Mouse (Mus musculus): ENCODE data around the gene Pla2g4c. TPM values are rescaled to one million over a fixed set of nuclear protein-coding genes. Genes with fewer than 3 reads are reported as not detected.

The Pla2g4c gene
- polyA plus RNA-seq, 1 experiment from 2014 or later: 1.1 TPM

DNA sequence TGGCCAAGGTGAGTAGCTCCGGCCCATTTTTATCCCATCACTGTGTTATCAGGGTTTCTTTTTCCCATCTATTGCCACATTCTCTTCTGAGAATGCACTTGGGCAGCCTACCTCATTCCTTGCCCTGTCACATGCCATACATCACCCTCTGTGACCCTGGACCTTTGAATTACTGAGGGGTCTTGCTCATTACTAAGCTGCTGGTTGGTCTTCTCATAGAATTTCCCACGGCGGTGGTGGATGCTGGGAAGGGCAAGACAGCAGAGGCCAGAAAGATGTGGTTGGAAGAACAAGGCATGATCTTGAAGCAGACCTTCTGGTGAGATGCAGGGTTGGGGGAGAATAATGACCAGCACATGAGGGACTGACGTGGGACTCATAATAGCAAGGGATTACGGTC lies 25.6 kb upstream of the Pla2g4c start:
- no peak for ATAC-seq (ENCODE audit: insufficient read depth, low FRiP score, low read depth)
- H3K4me1 ChIP-seq: no peaks in the 10 kb centered on the region
- H3K9me3 ChIP-seq: no peaks in the 10 kb centered on the region
- H3K4me2 ChIP-seq: no peak overlapping the region
- no peak overlapping the region for H3K27ac ChIP-seq
- no peak overlapping the region for H3K9ac ChIP-seq
- 89% methylated on average over 5 of the region's 5 CpGs for WGBS
- H3K36me3 ChIP-seq: peaks cover 50% of the 10 kb centered on the region
- H3K4me3 ChIP-seq (replicated peaks): no peak overlapping the region
- H3K27me3 ChIP-seq (replicated peaks): no peaks in the 10 kb centered on the region

DNA sequence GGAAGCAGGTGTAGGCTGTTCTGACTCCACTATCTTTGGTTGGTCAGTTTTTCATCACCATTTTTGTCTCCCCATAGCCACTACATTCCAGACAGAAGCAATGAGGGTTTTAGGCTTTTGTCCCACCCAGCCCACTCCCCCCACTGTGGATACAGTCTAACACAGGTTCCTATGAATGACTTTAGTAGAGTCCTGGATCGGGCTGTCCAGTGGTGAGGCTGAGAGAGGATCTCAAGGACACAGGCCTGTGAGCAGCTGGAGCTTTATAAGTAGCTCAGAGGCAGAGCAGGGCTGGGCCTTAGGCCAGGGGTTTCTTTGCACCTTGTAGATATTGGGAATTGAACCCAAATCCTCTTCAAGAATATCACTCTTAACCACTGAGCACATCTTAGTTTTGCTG lies 22.8 kb upstream of the Pla2g4c start:
- Histone ChIP-seq H3K27me3 (replicated peaks) (no peaks in the 10 kb centered on the region), H3K4me2 (no peak overlapping the region), H3K4me1 (no peaks in the 10 kb centered on the region), H3K9me3 (no peaks in the 10 kb centered on the region), H3K9ac (no peak overlapping the region), H3K4me3 (replicated peaks) (no peak overlapping the region), H3K36me3 (peaks cover 47% of the 10 kb centered on the region), H3K27ac (no peak overlapping the region)
- 91% methylated on average over 1 of the region's 1 CpGs for WGBS
- ATAC-seq (ENCODE audit: insufficient read depth, low FRiP score, low read depth): no peak

DNA sequence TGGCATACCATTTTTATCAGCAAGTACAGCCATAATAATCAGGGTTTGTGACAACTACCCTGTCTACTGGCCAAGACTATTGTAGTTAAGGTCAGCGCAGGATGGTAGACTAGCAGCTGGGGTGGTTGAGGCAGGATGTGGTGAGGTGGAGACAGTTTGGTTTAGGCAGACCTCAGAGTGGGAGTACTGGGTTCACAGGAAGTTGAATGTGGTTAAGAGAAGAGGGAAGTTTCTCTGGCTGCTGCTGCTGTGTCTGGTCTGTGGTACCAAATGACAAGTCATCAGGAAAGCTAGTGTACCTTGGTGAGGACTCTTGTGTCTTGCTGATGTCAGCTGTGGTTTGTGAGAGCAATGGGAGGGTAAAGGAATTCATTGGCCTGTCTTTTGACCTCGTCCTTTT lies 21.7 kb upstream of the Pla2g4c start:
- ATAC-seq (ENCODE audit: insufficient read depth, low FRiP score, low read depth): no peak
- H3K36me3 ChIP-seq: peaks cover 40% of the 10 kb centered on the region; the same call in 1 of the 2 replicates
- no peak overlapping the region for H3K27ac ChIP-seq
- 78% methylated on average over 2 of the region's 2 CpGs for WGBS
- H3K27me3 ChIP-seq (replicated peaks): no peaks in the 10 kb centered on the region
- no peaks in the 10 kb centered on the region for H3K4me1 ChIP-seq
- no peak overlapping the region for H3K9ac ChIP-seq
- no peak overlapping the region for H3K4me3 ChIP-seq (replicated peaks)
- no peaks in the 10 kb centered on the region for H3K9me3 ChIP-seq
- no peak overlapping the region for H3K4me2 ChIP-seq

DNA sequence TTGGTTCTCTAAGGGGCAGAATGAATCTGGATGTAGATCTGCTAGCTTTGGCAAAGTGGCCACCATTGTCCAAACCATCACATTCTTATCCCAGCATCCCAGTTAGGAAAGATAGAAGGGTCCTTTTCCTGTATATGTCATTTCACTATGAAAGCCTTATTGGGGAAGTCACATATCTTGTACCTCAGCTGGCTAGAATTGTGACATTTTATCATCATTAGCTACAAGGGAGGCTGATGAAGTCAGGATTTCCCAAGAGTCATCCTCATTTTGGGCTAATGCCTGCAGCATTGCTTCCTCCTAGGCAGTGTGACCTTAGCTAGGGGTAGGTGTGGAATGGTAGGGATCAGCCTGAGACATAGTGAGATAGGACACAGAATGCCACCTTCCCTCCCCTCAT lies 21.1 kb upstream of the Pla2g4c start:
- peaks cover 40% of the 10 kb centered on the region; the same call in 1 of the 2 replicates for H3K36me3 ChIP-seq

DNA sequence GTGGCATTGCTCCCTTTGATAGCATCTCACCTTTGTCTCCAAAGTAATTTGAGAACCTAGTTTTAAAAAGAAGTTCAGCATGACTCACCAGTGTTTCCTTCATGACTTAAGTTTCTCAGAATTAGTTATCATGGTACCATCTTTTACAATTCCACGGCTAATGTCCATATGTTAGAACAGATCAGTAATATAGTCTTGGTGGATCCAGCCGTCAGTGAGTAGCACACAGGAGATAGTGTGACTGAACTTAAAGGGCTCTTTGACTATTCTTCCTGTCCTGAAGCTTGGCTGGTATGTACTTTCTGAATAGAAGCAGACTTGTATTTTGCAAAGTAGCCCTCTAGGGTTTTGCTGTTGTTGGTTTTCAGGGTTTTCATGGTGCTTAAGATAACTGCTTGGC lies 15.0 kb upstream of the Pla2g4c start:
- no peak overlapping the region for H3K4me3 ChIP-seq (replicated peaks)
- H3K9me3 ChIP-seq: no peaks in the 10 kb centered on the region
- no peak overlapping the region for H3K9ac ChIP-seq
- no peak overlapping the region for H3K4me2 ChIP-seq
- ATAC-seq (ENCODE audit: insufficient read depth, low FRiP score, low read depth): no peak
- no peaks in the 10 kb centered on the region for H3K4me1 ChIP-seq
- H3K27ac ChIP-seq: no peak overlapping the region
- peaks cover 20% of the 10 kb centered on the region; the same call in 1 of the 2 replicates for H3K36me3 ChIP-seq
- 86% methylated on average over 2 of the region's 2 CpGs for WGBS
- no peaks in the 10 kb centered on the region for H3K27me3 ChIP-seq (replicated peaks)

More for the DNA sequence above, 21.1 kb upstream of the Pla2g4c start:
- Histone ChIP-seq H3K4me3 (replicated peaks) (no peak overlapping the region), H3K4me2 (no peak overlapping the region), H3K9ac (no peak overlapping the region), H3K4me1 (no peaks in the 10 kb centered on the region), H3K27ac (no peak overlapping the region), H3K27me3 (replicated peaks) (no peaks in the 10 kb centered on the region), H3K9me3 (no peaks in the 10 kb centered on the region)
- ATAC-seq (ENCODE audit: insufficient read depth, low FRiP score, low read depth): no peak

DNA sequence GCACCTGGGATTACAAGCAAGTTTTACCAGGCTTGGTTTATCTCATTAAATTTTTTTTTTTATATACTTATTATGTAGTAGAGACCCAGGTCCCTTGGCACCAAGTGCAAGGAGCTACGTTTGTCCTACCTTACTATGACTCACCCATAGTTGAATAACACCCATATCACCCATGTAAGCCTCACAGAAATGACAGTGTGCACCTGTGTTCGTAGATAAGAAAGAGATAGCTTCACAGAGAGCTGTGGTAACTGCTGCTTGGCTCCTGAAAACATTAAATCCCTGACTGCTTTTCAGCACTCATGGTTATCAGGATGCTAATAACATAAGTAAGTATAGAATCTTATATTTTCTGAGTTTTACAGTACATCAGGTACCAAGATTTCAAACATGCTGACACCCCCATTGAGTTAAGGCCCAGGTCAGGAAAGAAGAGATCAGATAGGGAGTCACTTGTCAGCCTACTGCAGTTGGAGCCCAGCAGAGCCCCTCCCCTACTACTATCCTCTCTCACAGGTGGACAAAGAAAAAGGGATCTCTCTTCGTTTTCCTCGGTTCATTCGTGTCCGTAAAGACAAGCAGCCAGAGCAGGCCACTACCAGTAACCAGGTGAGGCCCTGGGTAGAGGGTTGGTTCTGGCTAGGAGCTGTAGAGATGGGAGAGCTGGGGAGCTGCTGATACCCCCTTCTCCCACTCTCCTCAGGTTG lies 13.8 kb upstream of the Pla2g4c start:
- no peak overlapping the region for H3K27ac ChIP-seq
- no peaks in the 10 kb centered on the region for H3K27me3 ChIP-seq (replicated peaks)
- no peaks in the 10 kb centered on the region for H3K9me3 ChIP-seq
- no peak for ATAC-seq (ENCODE audit: insufficient read depth, low FRiP score, low read depth)
- no peak overlapping the region for H3K4me2 ChIP-seq
- 86% methylated on average over 6 of the region's 6 CpGs for WGBS
- H3K36me3 ChIP-seq: peaks cover 15% of the 10 kb centered on the region; the same call in 1 of the 2 replicates
- H3K9ac ChIP-seq: no peak overlapping the region
- no peaks in the 10 kb centered on the region for H3K4me1 ChIP-seq
- H3K4me3 ChIP-seq (replicated peaks): no peak overlapping the region

DNA sequence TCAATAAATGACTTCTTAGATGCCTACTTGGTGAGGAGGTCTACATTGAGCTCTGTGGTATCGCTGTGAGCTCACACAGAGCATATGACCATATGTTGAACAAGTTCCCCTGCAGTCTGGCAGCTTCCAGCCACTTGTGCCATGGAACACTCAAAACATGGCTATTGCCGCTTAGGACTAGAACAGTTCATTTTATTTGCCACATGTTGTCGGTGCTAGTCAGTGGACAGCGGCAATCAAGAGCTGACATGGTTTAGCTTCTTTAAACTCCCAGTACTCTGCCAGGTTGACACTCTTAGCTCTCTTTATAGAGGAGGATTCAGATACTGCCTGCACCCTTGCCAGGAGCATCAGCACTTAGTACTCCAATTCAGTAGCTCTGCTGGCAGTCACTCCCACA lies 13.1 kb upstream of the Pla2g4c start:
- ATAC-seq (ENCODE audit: insufficient read depth, low FRiP score, low read depth): no peak

DNA sequence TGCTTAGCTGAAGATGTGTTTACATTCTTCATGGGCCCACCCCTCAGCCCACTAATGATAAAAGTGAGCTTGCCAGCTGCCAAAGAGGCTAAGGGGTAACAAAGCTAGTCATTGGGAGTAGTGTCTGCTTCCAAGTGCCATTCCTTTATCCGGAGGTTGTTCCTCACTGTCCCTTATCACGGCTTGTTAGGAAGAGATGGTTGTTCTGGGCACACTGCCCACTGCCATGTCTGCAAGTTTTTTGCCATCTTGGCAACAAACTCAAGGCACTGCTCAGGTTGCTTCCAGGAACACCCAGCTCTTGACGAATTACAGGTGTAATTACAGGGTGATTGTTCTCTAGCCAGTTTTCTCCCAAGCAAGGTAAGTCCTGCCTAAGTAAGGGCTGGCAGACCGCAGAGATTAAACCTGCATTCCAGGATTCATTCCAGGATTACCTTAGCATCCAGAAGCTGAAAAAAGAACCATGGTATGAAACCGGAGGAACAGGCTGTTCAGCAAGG lies 10.3 kb upstream of the Pla2g4c start:
- H3K9me3 ChIP-seq: no peaks in the 10 kb centered on the region
- no peak overlapping the region for H3K9ac ChIP-seq
- H3K36me3 ChIP-seq: 0 out of 2 replicates have a peak, but pooled peaks cover 4% of the 10 kb centered on the region
- H3K4me1 ChIP-seq: no peaks in the 10 kb centered on the region
- WGBS: 63% methylated on average over 5 of the region's 5 CpGs
- peak; percentile 50; the same call in 1 of the 2 replicates for ATAC-seq (ENCODE audit: insufficient read depth, low FRiP score, low read depth)
- no peak overlapping the region for H3K4me3 ChIP-seq (replicated peaks)
- no peak overlapping the region for H3K4me2 ChIP-seq
- no peaks in the 10 kb centered on the region for H3K27me3 ChIP-seq (replicated peaks)
- H3K27ac ChIP-seq: no peak overlapping the region

More for the DNA sequence above, 13.1 kb upstream of the Pla2g4c start:
- H3K4me2 ChIP-seq: no peak overlapping the region
- peaks cover 8% of the 10 kb centered on the region; the same call in 1 of the 2 replicates for H3K36me3 ChIP-seq
- H3K27me3 ChIP-seq (replicated peaks): no peaks in the 10 kb centered on the region
- no peak overlapping the region for H3K4me3 ChIP-seq (replicated peaks)
- no peak overlapping the region for H3K27ac ChIP-seq
- WGBS: 95% methylated on average over 4 of the region's 4 CpGs
- H3K9ac ChIP-seq: no peak overlapping the region
- H3K9me3 ChIP-seq: no peaks in the 10 kb centered on the region
- H3K4me1 ChIP-seq: no peaks in the 10 kb centered on the region

DNA sequence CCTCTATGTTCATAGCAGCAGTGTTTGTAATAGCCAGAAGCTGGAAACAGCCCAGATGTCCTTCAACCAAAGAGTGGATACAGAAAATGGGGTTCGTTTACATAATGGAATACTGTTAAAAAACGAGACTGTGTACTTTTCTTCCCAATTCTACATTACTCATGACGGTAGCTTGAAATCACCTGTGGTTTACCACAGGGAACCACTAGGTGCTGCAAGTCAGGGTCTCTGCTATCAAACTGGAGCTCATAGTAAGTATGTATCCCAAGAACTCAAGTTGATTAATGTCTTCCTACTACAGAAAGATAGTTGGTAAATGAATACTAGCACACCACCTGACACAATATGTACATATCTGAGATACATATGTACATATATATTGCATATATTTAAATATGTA lies 3.0 kb upstream of the Pla2g4c start:
- Histone ChIP-seq H3K4me1 (no peaks in the 10 kb centered on the region), H3K9me3 (no peaks in the 10 kb centered on the region), H3K27ac (no peak overlapping the region), H3K36me3 (no peaks in the 10 kb centered on the region), H3K27me3 (replicated peaks) (no peaks in the 10 kb centered on the region), H3K4me2 (no peak overlapping the region), H3K9ac (no peak overlapping the region), H3K4me3 (replicated peaks) (no peak overlapping the region)
- 80% methylated on average over 3 of the region's 3 CpGs for WGBS
- no peak for ATAC-seq (ENCODE audit: insufficient read depth, low FRiP score, low read depth)

DNA sequence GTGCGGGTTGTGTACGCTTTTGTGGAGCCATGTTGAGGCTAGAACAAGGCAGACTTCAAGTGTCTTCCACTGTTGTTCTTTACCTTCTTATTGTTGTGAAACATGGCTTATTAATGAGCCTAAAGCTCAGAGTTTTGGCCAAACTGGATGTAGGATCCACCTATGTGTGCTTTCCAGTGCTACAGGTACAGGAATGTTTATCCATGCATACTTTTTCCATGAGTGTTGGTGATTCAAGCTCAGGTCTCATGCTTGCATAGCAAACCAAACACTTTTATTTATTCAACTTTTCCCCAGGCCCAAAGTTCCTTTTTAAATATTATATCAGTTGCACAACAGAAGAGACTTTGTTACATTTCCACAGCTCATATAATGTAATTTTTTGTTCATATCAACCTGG lies 6.1 kb downstream of the Pla2g4c start:
- Histone ChIP-seq H3K27ac (no peak overlapping the region), H3K4me3 (replicated peaks) (no peak overlapping the region), H3K36me3 (no peaks in the 10 kb centered on the region), H3K4me2 (no peak overlapping the region), H3K9ac (no peak overlapping the region), H3K4me1 (no peaks in the 10 kb centered on the region), H3K9me3 (no peaks in the 10 kb centered on the region), H3K27me3 (replicated peaks) (no peaks in the 10 kb centered on the region)
- WGBS: 94% methylated on average over 2 of the region's 2 CpGs
- no peak for ATAC-seq (ENCODE audit: insufficient read depth, low FRiP score, low read depth)

DNA sequence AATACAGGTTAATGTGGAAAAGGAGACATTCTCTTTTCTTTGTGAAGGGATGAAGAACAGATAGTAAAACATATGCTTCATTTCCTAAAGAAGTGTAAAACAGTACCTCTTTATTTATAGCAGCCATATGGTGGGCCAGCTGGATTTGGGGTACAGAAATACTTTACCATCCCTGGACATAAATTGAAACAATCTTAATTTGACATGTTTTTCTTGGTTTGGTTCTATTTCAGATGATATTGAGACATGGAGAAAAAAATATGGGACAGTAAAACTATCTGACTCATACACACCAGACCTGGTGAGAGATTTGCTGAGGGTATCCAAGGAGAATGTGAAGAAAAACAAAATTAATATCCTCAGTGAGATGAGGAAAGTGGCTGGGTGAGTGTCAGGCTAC lies 31.5 kb downstream of the Pla2g4c start:
- no peaks in the 10 kb centered on the region for H3K9me3 ChIP-seq
- H3K4me3 ChIP-seq (replicated peaks): no peak overlapping the region
- no peak overlapping the region for H3K27ac ChIP-seq
- no peak for ATAC-seq (ENCODE audit: insufficient read depth, low FRiP score, low read depth)
- H3K4me2 ChIP-seq: no peak overlapping the region
- no peaks in the 10 kb centered on the region for H3K4me1 ChIP-seq
- no peak overlapping the region for H3K9ac ChIP-seq
- H3K36me3 ChIP-seq: peaks cover 18% of the 10 kb centered on the region; the same call in 1 of the 2 replicates
- H3K27me3 ChIP-seq (replicated peaks): no peaks in the 10 kb centered on the region

DNA sequence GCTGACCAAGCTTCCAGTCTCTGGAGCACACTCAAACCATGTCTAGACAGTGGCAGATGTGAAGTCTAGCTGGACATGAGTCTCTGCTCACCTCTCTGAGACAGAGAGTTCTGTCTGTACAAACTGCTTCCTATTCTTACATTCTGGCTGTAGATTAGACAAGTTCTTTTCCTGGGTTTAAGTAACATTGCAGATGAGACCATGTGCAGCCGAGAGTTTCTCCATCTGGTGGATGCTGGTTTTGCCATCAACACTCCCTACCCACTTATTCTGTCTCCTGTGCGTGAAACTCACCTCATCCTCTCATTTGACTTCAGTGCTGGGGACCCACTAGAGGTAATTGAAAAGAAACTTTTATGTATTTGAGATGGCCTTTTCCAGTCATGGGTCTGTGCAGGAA lies 56.1 kb downstream of the Pla2g4c start:
- Histone ChIP-seq H3K4me2 (no peak overlapping the region), H3K27ac (no peak overlapping the region), H3K9me3 (no peaks in the 10 kb centered on the region), H3K36me3 (no peaks in the 10 kb centered on the region), H3K4me3 (replicated peaks) (no peak overlapping the region), H3K4me1 (no peaks in the 10 kb centered on the region), H3K27me3 (replicated peaks) (no peaks in the 10 kb centered on the region), H3K9ac (no peak overlapping the region)
- no peak for ATAC-seq (ENCODE audit: insufficient read depth, low FRiP score, low read depth)
- WGBS: 82% methylated on average over 2 of the region's 2 CpGs

DNA sequence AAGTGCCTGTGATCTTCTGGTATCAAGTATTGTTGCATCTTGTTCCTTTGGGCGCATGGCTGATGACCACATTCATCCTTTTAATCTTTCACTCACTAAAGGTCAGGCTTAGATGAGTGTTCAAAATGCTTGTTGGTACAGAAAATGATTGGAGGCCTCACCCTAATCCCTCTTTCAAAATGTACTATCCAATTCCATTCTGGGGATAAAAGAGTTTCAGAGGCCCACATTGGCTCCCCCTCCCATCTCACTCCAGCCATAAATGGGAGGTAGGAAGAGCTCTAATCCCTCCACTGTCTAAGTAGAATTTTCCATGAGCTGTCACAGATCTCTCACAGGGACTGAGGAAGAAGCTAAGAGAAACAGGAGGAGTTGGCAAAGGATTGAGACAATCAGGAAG lies 73.4 kb downstream of the Pla2g4c start, which contains the start of gene Cabp5:
Gene Cabp5 (plus strand): TSS at position 301 of the 400 bp plus-strand sequence.
- H3K4me1 ChIP-seq: no peaks in the 10 kb centered on the region
- H3K9me3 ChIP-seq: no peaks in the 10 kb centered on the region
- no peak within 1 kb of the TSS for H3K4me3 ChIP-seq (replicated peaks)
- H3K27me3 ChIP-seq (replicated peaks): no peaks in the 10 kb centered on the region
- ATAC-seq (ENCODE audit: insufficient read depth, low FRiP score, low read depth): no peak
- no peak within 1 kb of the TSS for H3K27ac ChIP-seq
- no peak within 1 kb of the TSS for H3K4me2 ChIP-seq
- H3K9ac ChIP-seq: no peak within 1 kb of the TSS
- WGBS: 76% methylated on average over 1 of the region's 1 CpGs
- no peaks in the 10 kb centered on the region for H3K36me3 ChIP-seq

Data from stomach, embryonic 15.5 days (tissue).